Mouse (Mus musculus): ENCODE measurements around the gene Trpc1. TPM values are rescaled to one million over a fixed set of nuclear protein-coding genes. Genes with fewer than 3 reads are reported as not detected.

The Trpc1 gene
- 4.3 and 5.5 TPM in 2 replicates for total RNA-seq (2021)
- long read RNA-seq, experiment 1, partial matches to known transcripts: 0 of 3 reads
- long read RNA-seq, experiment 1, other reads (novel, unspliced or antisense): 0 of 3 reads
- long read RNA-seq, experiment 2, full-length matches to known transcripts: 2 of 2 reads
- long read RNA-seq, experiment 2, partial matches to known transcripts: 0 of 2 reads
- long read RNA-seq, experiment 2, other reads (novel, unspliced or antisense): 0 of 2 reads

DNA sequence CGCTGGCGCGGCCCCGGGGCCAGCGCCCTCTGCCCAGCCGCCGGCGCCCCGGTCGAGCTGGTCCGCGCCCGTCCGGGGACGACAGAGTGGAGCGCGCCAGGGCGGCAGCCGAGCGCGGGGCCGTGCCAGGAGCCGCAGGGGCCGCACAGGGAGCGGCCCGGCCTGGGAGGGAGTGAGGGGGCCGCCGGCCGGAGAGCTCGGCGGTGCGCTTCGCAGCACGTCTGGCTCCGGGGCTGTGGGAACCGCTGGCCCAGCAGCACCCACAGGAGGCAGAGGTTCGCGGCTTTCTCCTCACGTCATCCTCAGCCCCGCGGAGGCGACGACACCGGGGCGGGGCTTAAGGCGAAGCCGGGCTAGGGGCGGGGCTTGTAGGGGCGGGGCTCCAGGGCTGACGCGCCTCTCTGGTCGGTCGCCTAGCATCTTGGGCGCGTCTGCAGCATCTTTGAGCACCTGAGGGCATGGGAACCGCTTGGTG is at the start of gene Trpc1:
TSS of gene Trpc1 (minus strand) at position 339 of the 475 bp plus-strand sequence.
- DNase-seq: peak; percentile 88

GRCm38 (mm10) chr9:95796323-95796722 is 46.1 kb upstream of the Trpc1 start:
- no peak for DNase-seq

GRCm38 (mm10) chr9:95795844-95796243 is 45.7 kb upstream of the Trpc1 start:
- no peak for DNase-seq

GRCm38 (mm10) chr9:95795077-95795784 is 45.1 kb upstream of the Trpc1 start:
- DNase-seq: no peak

DNA sequence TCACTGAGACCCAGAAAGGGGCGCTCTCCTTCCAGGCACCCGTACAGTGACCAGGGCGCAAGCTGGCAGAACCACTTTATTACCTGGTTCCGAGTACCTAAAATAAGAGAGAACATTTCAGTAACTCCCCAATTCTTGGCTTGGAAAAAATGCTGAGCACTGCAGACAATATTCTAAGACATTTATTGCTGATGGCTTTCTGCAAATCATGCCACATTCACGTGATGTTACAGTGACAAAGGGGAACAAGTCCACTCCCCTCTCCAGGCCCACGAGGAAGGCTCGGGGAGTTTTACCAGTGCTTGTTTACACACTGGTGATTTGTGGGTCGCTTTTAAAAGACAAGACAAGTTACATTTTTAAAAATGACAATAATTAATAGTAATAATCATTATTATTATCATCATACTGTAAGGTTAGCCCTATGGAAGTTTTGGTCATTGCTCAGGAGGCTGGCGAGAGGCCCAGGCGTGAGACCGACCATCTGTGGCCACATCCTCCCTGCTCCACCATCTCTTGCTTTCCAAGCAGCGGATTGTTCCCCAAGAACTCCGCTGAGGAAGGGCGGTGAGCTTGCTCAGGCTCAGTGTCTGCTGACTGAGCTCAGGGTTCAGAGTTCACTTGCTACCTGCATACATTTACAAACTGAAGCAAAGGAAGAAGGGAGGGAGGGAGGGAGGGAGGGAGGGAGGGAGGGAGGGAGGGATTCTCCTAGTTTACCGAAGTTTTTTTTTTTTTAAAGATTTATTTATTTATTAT is 44.0 kb upstream of the Trpc1 start:
- no peak for DNase-seq

DNA sequence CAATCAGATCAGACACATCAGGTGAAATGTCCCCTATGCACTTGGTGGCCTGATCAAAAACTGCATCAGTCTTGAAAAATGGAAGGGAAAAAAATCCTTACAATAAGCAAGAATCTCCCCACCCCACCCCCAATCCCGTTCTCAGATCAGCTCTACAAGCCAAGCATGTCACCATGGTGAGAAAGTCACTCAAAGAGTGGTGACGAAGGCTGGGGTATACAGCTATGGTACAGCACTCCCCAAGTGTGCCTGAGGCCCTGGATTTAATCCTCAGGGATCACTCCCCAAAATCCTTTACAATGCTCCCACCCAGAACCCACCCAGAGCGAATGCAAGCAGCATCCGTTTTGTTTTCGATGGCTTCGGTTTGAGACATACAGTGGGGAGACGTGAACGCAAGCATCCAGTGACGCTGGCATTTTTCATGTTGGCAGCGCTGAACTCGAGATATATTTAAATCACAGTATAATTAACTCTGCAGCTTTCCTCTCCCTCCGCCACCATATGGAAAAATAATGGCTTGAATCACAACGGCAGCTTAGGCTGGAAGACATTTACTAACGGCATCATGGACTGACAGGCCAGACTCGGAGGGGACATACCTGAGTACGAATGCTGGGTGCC is 34.8 kb upstream of the Trpc1 start:
- DNase-seq: no peak

- DNase-seq: no peak
These were observed 33.6 kb upstream of the Trpc1 start for GRCm38 (mm10) chr9:95783646-95784293.

GRCm38 (mm10) chr9:95771671-95772070 is 21.5 kb upstream of the Trpc1 start:
- DNase-seq: no peak

DNA sequence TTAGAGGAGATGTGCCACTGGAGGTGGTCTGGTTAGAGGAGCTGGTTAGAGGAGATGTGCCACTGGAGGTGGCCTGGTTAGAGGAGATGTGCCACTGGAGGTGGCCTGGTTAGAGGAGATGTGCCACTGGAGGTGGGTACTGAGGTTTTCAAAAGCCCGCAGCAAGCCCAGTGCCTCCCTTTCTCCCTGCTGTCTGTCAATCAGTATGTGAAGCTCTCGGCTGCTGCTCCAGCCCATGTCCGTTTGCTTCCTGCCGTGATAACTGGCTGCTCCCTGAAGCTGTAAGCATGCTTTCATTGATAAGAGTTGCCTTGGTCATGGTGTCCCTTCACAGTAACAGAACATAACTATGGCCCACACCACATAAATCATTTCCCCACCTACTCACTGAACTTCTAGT is 13.0 kb upstream of the Trpc1 start:
- DNase-seq: no peak

DNA sequence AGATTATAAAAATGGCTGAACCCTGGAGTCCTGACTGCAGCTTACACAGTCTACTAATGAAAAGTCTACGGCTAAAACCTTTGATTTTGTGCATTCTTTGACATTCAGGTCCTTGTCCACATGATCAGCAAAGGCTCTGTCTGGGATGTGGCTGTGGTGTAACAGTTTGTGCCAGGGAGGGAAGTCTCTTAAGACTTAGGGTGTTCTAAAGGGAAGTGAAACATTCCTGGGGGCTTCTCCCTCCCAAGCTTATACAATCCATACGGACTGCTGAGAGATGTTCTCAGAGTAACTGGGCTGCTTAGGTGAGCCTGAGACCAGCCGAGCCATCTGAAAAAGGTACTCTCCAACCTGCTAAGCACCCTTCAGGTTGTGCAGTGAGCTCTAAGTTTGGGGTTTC is 12.1 kb upstream of the Trpc1 start:
- DNase-seq: no peak

DNA sequence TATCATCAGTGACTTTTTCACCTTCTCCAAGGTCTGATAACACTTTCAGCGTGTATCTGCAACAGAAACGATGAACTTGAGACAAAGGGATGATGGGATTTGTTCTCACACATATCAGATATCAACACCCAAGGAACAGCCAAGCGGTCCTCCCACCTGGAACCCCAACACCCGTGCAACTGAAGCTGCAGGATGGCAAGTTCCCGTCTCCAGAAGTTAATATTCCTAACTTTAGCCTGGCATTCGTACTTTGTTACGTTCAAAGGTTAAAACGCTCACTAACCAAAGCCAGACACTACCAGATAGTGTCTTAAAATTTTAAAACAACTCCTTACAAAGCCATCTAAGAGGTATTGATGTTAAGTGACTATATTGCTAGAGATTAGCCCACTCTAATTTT is 11.2 kb upstream of the Trpc1 start:
- no peak for DNase-seq

DNA sequence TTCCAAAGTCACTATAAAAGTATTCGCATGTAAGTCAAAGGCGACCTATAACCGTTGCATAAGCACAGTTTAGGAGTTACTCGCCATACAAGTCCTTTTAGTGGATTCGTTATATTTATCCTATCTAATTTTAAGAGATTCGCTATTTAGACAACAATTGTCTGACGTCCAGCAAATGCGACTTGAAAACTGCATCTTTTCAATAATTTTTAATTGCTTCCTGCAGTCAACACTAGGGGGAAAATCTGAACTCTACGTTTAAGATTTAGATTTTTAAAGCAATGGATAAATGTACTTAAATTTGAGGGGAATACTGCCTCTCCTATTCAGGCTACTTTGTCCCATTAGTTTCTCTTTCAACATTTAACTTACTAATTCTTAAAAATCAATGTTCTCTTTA is 571 bp upstream of the Trpc1 start:
- DNase-seq: no peak

DNA sequence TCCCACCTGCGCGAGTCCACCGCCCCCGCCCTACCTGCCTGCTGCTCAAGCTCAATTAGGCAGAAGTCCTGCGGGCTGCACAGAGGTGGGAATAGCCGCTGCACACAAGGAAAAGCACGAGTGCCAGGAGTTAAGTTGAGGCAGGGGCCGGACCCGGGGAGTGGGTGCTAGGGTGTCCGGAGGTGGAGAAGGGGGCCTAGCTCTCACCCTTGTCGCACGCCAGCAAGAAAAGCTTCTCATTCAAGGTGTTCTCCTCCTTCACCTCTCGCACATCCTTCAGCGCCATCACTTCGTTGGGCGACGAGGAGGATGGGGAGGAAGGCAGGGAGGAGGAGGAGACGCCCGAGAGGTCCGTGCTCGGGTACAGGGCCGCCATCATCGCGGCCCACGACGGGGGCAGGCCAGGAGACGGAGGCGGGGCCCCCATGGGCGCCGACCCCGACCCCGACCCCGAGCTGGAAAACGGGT is 680 bp downstream of the Trpc1 start:
- DNase-seq: peak; percentile 15

- no peak for DNase-seq
These were observed 2.9 kb downstream of the Trpc1 start for GRCm38 (mm10) chr9:95747298-95747697.

DNA sequence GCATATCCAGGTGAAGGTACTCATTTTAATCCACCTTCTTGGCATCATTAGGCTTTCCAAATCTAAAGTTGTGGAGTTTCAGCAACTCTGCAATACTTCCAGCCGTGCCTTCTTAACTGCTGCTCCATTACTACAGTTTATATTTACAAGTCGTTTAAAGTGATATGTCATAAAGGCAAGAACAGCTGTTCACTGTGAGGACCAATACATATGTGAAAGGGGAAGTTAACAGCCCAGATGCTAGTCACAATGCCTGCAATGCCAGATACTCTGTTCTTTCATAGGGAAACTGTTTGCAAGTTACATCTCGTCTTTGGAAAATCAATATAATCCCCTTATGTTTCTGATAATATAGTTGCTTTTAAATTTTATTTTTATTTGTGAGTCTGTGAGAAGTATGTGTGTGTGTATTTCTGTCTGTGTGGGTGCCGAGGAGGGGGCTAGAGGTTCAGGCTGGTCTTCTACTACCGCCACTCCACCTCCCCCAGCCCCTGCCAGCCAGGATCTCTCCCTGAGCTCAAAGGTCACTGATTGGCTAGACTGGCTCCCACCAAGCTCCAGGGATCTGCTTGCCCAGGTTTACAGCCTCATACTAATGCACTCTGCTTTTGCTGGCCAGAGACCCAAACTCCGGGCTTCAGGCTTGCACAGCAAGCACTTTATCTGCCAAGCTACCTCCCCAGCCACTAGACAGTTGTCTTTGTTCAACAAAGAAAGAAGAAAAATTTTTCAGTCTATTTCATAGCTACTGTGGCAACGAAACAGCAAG is 5.1 kb downstream of the Trpc1 start:
- DNase-seq: no peak

DNA sequence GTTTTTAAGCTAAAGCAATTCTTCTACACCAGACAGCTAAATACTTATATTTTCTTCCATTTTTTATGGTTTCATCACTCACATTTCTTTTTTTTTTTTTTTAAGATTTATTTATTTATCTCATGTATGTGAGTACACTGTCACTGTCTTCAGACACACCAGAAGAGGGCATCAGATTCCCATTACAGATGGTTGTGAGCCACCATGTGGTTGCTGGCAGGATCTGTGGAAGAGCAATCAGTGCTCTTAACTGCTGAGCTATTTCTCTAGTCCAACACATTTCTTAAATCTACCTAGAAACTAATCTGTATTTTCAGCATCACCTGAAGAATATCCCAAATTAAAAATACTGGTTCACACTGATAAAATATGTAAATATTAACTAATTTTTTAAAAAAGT is 13.9 kb downstream of the Trpc1 start:
- DNase-seq: no peak

DNA sequence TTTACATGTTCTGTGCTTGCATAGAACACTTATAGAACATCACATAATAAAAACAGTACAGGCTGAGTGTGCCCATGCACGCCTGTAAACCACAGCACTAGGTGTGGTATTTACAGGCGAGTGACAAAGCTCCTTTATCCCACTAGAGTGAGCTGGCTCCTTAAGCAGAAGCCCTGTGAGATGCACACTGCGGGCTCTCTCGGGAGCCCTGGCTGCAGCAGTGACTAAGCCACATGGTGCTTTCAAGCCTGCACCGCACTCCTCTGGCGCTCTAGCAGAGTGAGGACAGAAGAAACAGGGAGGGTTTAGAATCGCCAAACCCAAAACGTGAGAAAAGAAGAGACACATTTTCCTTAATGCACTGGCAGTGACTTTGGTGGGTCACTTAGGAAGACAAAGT is 37.6 kb downstream of the Trpc1 start:
- DNase-seq: no peak

GRCm38 (mm10) chr9:95708943-95709342 is 41.2 kb downstream of the Trpc1 start:
- DNase-seq: no peak

DNA sequence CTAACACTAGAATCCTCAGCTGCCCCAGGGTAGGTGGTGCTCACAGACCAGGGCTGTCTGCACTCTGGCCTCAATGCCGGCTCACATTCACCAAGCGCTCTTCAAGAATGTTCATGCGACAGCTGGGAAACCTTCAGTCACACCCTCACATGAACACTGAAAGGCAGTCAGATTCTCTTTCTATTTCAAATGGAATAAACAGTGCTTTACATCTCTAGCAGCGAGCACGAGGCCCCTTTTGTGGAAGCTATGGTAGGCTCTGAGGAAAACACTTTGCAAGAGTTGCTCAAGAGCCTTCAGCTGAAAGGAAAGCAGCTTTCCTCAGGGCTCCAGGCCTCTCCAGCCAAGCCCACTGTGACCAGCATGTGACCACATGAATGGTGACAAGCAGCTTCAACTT is 44.8 kb downstream of the Trpc1 start:
- DNase-seq: no peak

- no peak for DNase-seq
These were observed 46.1 kb downstream of the Trpc1 start for GRCm38 (mm10) chr9:95704078-95704477.

GRCm38 (mm10) chr9:95699273-95699672 is 50.9 kb downstream of the Trpc1 start:
- DNase-seq: no peak

Data from adrenal gland, postnatal 14 days (tissue).